Mouse (Mus musculus) liver, postnatal 0 days (tissue): ENCODE measurements around the gene Atp2a1. TPM values are rescaled to one million over a fixed set of nuclear protein-coding genes. Genes with fewer than 3 reads are reported as not detected.
A peak's percentile ranks its signal among the peaks of the same experiment; 100 is the strongest.

Experiments
- ATAC-seq: fragments of 200-750 bp; cut with Nextera tagmentation; 2 replicates; pipeline ENCODE4 v1.8.0; 2017; ENCODE audit warnings: mild to moderate bottlenecking, moderate library complexity
- DNase-seq: peaks from one replicate; pipeline ENCODE4 v3.0.0-alpha.2; 2016
- H3K27ac ChIP-seq: fragments of 300-500 bp; sonication (generic); 2 replicates; pipeline ENCODE4 v1.5.1; 2014; ENCODE audit warnings: antibody characterized with exemption, moderate library complexity, mild to moderate bottlenecking, low read depth
- H3K27me3 ChIP-seq: fragments of 300-500 bp; sonication (generic); 2 replicates; pipeline ENCODE4 v1.6.1; 2014; ENCODE audit warnings: low read length, control low read depth, mixed read lengths; ENCODE audit not compliant: insufficient read depth
- H3K36me3 ChIP-seq: fragments of 300-500 bp; sonication (generic); replicated peaks from 2 replicates; pipeline ENCODE4 v1.6.1; 2014; ENCODE audit warnings: mild to moderate bottlenecking, control low read depth, low read length, moderate library complexity, mixed read lengths; ENCODE audit not compliant: insufficient read depth
- H3K4me1 ChIP-seq: fragments of 300-500 bp; sonication (generic); 2 replicates; pipeline ENCODE4 v1.6.1; 2014; ENCODE audit warnings: antibody characterized with exemption, mild to moderate bottlenecking, control low read depth; ENCODE audit not compliant: insufficient read depth
- H3K4me2 ChIP-seq: fragments of 300-500 bp; sonication (generic); 2 replicates; pipeline ENCODE4 v1.6.1; 2014; ENCODE audit warnings: low read depth, mild to moderate bottlenecking, low read length, moderate library complexity, mixed read lengths
- H3K4me3 ChIP-seq: fragments of 300-500 bp; sonication (generic); 2 replicates; pipeline ENCODE4 v1.5.1; 2014; ENCODE audit warnings: low read depth, low read length
- H3K9ac ChIP-seq: fragments of 300-500 bp; sonication (generic); replicated peaks from 2 replicates; pipeline ENCODE4 v1.6.1; 2014; ENCODE audit warnings: mild to moderate bottlenecking, moderate library complexity
- H3K9me3 ChIP-seq: fragments of 300-500 bp; sonication (generic); 2 replicates; pipeline ENCODE4 v1.6.1; 2016; ENCODE audit warnings: mild to moderate bottlenecking, control low read depth, low read length, mixed read lengths
- CTCF ChIP-seq: sonication (generic); IDR thresholded peaks from 2 replicates; pipeline ENCODE4 v1.5.1; 2016; ENCODE audit warnings: antibody characterized with exemption, low read depth
- EP300 ChIP-seq: IDR thresholded peaks from 2 replicates; pipeline ENCODE4 v1.6.1; 2016; ENCODE audit warnings: antibody characterized with exemption, low read depth, mild to moderate bottlenecking
- WGBS: fragments of 180-500 bp; shearing (Covaris S2); extraction: QIAGEN DNeasy Blood & Tissue Kit; methylation state at CpG from one replicate; pipeline ENCODE4 v1.1.7; 2014; ENCODE audit not compliant: insufficient replicate concordance; 5-methylcytosine and 5-hydroxymethylcytosine counted together
- polyA plus RNA-seq: library from polyadenylated mRNA; unstranded; fragments of >200 nt; fragmentation: Nextera tagmentation; extraction: Ambion mirVana; gene quantifications from 2 replicates; pipeline ENCODE4 v1.2.1, GENCODE M21; 2015

Atp2a1 gene
- 2.2 and 34.1 TPM in 2 replicates for polyA plus RNA-seq

- H3K36me3 ChIP-seq = peaks cover 18% of the 10 kb centered on the region
- H3K4me2 ChIP-seq = no peak within 1 kb of the TSS
- H3K27ac ChIP-seq = no peak within 1 kb of the TSS
- no peak for DNase-seq
- 60% methylated on average over 4 of the region's 5 CpGs for WGBS
- peaks cover 16% of the 10 kb centered on the region for H3K4me1 ChIP-seq
- H3K27me3 ChIP-seq = no peaks in the 10 kb centered on the region
- H3K9me3 ChIP-seq = no peaks in the 10 kb centered on the region
- no peak for TF ChIP-seq EP300
- no peak for TF ChIP-seq CTCF
- no peak within 1 kb of the TSS for H3K9ac ChIP-seq
- no peak within 1 kb of the TSS for H3K4me3 ChIP-seq
- no peak for ATAC-seq
Observed at GRCm38 (mm10) chr7:126463004-126463403, at the start of gene Atp2a1. Gene Atp2a1 (minus strand): TSS chr7:126463108.

GRCm38 (mm10) chr7:126511287-126511686 is 48.4 kb upstream of the Atp2a1 start:
- Histone ChIP-seq H3K4me1 (no peaks in the 10 kb centered on the region), H3K27ac (no peak overlapping the region), H3K4me2 (no peak overlapping the region), H3K4me3 (no peak overlapping the region), H3K36me3 (no peaks in the 10 kb centered on the region), H3K9ac (no peak overlapping the region), H3K27me3 (no peaks in the 10 kb centered on the region), H3K9me3 (no peaks in the 10 kb centered on the region)
- ATAC-seq (no peak), DNase-seq (no peak)
- WGBS = 69% methylated on average over 3 of the region's 3 CpGs
- TF ChIP-seq EP300 (no peak), CTCF (no peak)

GRCm38 (mm10) chr7:126507126-126507778 is 44.3 kb upstream of the Atp2a1 start:
- TF ChIP-seq EP300 (no peak), CTCF (no peak)
- WGBS = 81% methylated on average over 8 of the region's 8 CpGs
- no peak for DNase-seq

GRCm38 (mm10) chr7:126504913-126505312 is 42.0 kb upstream of the Atp2a1 start:
- no peaks in the 10 kb centered on the region for H3K27me3 ChIP-seq
- H3K36me3 ChIP-seq = peaks cover 14% of the 10 kb centered on the region
- no peak overlapping the region for H3K4me2 ChIP-seq
- 81% methylated on average over 2 of the region's 2 CpGs for WGBS
- H3K4me1 ChIP-seq = peaks cover 10% of the 10 kb centered on the region
- TF ChIP-seq EP300 = no peak
- TF ChIP-seq CTCF = no peak
- H3K9ac ChIP-seq = no peak overlapping the region
- ATAC-seq (no peak), DNase-seq (peak; percentile 5)
- no peaks in the 10 kb centered on the region for H3K9me3 ChIP-seq
- no peak overlapping the region for H3K27ac ChIP-seq
- no peak overlapping the region for H3K4me3 ChIP-seq

More at GRCm38 (mm10) chr7:126507126-126507778, 44.3 kb upstream of the Atp2a1 start:
- no peak overlapping the region for H3K27ac ChIP-seq
- H3K36me3 ChIP-seq = no peaks in the 10 kb centered on the region
- H3K4me1 ChIP-seq = peaks cover 5% of the 10 kb centered on the region; the same call in 1 of the 2 replicates
- H3K9ac ChIP-seq = no peak overlapping the region; the same call in 1 of the 2 replicates
- no peak overlapping the region for H3K4me3 ChIP-seq
- H3K27me3 ChIP-seq = no peaks in the 10 kb centered on the region
- H3K9me3 ChIP-seq = no peaks in the 10 kb centered on the region
- H3K4me2 ChIP-seq = no peak overlapping the region
- no peak for ATAC-seq

GRCm38 (mm10) chr7:126503273-126503878 is 40.5 kb upstream of the Atp2a1 start, which contains the start of gene Atxn2l:
Gene Atxn2l (minus strand): TSS chr7:126503437.
- WGBS = 0% methylated on average over 34 of the region's 72 CpGs
- TF ChIP-seq CTCF (peak; percentile 68), EP300 (peak; percentile 88; the same call in 1 of the 2 replicates)

GRCm38 (mm10) chr7:126502751-126503150 is 39.8 kb upstream of the Atp2a1 start:
- Histone ChIP-seq H3K9ac (peak overlapping the region; percentile 100), H3K27me3 (no peaks in the 10 kb centered on the region), H3K27ac (peak overlapping the region; percentile 97), H3K36me3 (peaks cover 36% of the 10 kb centered on the region), H3K4me1 (peaks cover 10% of the 10 kb centered on the region), H3K4me3 (peak overlapping the region; percentile 80), H3K9me3 (no peaks in the 10 kb centered on the region), H3K4me2 (peak overlapping the region; percentile 84)
- under 1% methylated on average over 34 of the region's 40 CpGs for WGBS
- ATAC-seq (no peak), DNase-seq (no peak)
- no peak for TF ChIP-seq EP300
- no peak for TF ChIP-seq CTCF

More at GRCm38 (mm10) chr7:126503273-126503878, 40.5 kb upstream of the Atp2a1 start, which contains the start of gene Atxn2l:
- Histone ChIP-seq H3K4me3 (peak within 1 kb of the TSS; percentile 80), H3K27me3 (no peaks in the 10 kb centered on the region), H3K36me3 (peaks cover 29% of the 10 kb centered on the region), H3K4me2 (peak within 1 kb of the TSS; percentile 84), H3K4me1 (peaks cover 10% of the 10 kb centered on the region), H3K9me3 (no peaks in the 10 kb centered on the region), H3K9ac (peak within 1 kb of the TSS; percentile 100), H3K27ac (peak within 1 kb of the TSS; percentile 97)
- DNase-seq (peak; percentile 99), ATAC-seq (peak; percentile 86)
